Mouse (Mus musculus) heart, postnatal 4 days (tissue): ENCODE results near the gene Rcc2. TPM values are rescaled to one million over a fixed set of nuclear protein-coding genes. Genes with fewer than 3 reads are reported as not detected.

Experiments
- DNase-seq: peaks from one replicate; pipeline ENCODE4 v3.0.0; 2021
- microRNA-seq, 2 experiments: library from miRNA; unstranded; fragments of <30 nt; microRNA quantifications; one replicate each; pipeline ENCODE4 v1.2.0; 2021 to 2022
- total RNA-seq, 2 experiments: library from RNA; stranded (reverse); gene quantifications; 2 replicates each; pipeline ENCODE4 v1.2.3; 2021

Gene Rcc2
- total RNA-seq, 2 experiments from 2014 or later: 38.2 to 38.5 TPM

- no peak for DNase-seq
Observed at GRCm38 (mm10) chr4:140755811-140756210, 55.5 kb downstream of the Rcc2 start.

GRCm38 (mm10) chr4:140761601-140762000, 61.3 kb downstream of the Rcc2 start:
- no peak for DNase-seq

GRCm38 (mm10) chr4:140763158-140763557, 62.8 kb downstream of the Rcc2 start:
- DNase-seq: peak; percentile 68

- no peak for DNase-seq
Observed at GRCm38 (mm10) chr4:140765936-140766335, 65.6 kb downstream of the Rcc2 start.

DNA sequence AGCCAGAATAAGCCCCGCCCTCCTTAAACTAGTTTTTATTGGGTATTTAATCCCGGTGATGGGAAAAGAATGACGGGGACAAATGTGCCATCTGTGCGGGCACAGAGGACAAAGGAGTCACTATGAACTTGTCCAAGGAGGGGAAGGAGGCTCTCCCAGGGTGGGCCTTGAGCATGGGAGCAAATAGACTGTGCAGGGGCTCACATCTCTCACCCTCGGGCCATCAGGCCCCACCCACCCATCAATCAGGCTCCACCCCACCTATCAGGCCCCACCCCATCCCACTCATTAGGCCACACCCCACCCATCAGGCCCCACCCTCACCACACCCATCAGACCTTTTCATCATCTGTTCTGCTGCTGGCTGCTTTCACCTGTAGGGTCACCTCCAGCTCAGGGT, 68.6 kb downstream of the Rcc2 start:
- no peak for DNase-seq

- DNase-seq: peak; percentile 74
Observed at GRCm38 (mm10) chr4:140770433-140770832, 70.1 kb downstream of the Rcc2 start.

DNA sequence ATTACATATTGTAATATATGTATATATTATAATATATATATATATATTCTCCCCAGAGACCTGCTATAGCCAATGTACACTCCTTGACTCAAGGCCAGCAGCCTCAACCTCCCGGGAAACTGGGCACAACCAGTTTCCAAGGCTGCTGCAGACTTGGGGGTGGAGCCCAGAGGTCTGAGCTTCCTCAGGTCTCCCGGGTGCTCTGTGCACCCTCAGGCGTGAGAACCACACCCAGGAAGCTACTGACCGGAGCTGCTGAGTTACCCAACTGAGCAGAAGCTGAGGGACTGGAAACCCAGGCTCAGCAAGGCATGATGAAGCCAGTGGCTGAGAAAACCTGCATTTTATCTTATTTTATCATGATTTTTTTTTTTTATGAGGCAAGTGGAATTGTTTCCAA, 70.8 kb downstream of the Rcc2 start:
- no peak for DNase-seq

Small RNA genes lying within 50 kb of the gene (microRNA-seq; reads per million reads assigned to microRNA genes)
- gene Gm23045 (0 reads per million in 2 experiments), gene Gm25951 (0 reads per million in 2 experiments)

Other genes starting within 250 kb of the Rcc2 start
- 10 to 100 TPM; 45.9 to 46.7 TPM for gene Arhgef10l, start 34.5 kb upstream of the Rcc2 start, total RNA-seq
- not detected for gene Padi6, start 42.1 kb downstream of the Rcc2 start, total RNA-seq
- under 1 TPM; 0.63 to 0.74 TPM for gene Padi4, start 73.7 kb downstream of the Rcc2 start, total RNA-seq
- under 1 TPM; 0.19 to 0.38 TPM for gene Padi3, start 110.1 kb downstream of the Rcc2 start, total RNA-seq
- gene Padi1, start 145.2 kb downstream of the Rcc2 start, total RNA-seq: not detected
- under 1 TPM; 0.60 to 0.83 TPM for gene Padi2, start 205.8 kb downstream of the Rcc2 start, total RNA-seq